Mouse (Mus musculus): Measurements from ENCODE around the gene Kctd20. TPM values are rescaled to one million over a fixed set of nuclear protein-coding genes. Genes with fewer than 3 reads are reported as not detected.
"Not testable (repeated sequence)": the region's sequence is repeated elsewhere in the genome, so short reads cannot be mapped to it uniquely, and the experiment has no call there.

Gene Kctd20
- total RNA-seq, 1 experiment from 2014 or later = 83.7 TPM

DNA sequence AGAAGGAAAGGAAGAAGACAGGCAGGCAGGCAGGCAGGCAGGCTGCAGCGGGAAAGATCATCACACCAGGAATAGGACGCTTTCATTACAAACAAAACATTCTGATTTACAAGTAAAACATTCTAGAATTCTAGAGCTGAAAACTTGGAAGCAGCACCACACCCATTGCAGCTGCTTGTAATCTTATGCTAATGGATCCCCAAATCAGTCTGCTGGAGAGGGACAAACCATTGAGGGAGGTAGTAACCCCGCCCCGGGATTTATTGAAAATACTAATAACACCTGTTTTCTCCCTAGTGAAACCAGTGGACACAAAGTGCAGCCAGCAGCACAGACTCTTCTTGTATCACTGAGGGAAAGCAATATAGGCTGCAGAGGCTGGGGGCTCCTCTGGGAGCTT lies 29.3 kb downstream of the Kctd20 start:
- no peak for ATAC-seq (replicated peaks; ENCODE audit: low read depth, poor library complexity, severe bottlenecking)

DNA sequence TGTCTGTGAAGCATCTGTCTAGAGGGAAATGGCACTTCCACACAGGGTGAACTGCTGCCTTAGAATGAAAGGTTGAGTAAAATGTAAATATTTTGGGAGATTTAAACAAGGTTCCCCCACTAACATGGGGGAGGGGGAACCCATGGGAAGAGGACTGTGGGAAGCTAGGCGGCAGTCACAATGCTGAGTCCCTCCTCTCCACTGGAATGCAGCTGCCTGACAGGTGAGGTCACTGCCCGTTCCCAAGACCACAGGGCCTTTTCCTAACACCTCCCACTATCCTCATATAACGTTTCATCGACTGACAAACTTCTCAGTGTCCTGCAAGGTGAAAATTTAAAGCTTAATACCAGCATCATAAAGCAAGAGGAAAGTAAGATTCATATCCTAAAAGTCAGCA lies 30.8 kb downstream of the Kctd20 start:
- no peak for ATAC-seq (replicated peaks; ENCODE audit: low read depth, poor library complexity, severe bottlenecking)

DNA sequence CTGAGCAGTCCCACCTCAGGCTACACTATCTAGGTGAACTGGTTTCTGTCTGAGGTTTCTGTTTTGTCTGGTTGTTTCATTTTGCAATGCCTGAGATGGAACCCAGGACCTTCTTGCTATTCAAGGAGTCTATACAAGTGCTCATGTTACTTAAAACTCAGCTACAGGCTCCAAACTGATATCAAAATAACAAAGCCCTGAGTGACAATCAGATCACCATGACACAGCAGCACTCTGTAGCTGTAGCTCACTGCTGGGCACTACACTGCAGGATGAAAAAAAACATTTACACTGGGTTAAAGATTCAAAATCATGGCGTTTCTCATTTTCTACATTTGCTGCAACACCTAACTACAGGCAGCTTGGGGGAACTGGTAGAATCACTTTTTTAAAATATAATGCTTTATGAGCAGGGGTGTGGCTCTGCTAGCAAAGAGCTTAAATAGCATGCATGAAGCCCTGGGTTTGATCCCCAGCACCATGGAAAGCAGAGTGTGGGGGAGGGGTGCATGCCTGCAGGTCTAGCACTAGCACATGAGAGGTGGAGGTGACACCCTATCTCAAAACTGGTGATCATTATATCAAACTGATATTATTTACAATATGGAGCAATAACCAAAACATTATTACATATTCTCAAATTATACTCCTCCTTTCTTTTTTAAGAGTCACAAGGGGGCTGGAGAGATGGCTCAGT lies 33.1 kb downstream of the Kctd20 start:
- ATAC-seq (replicated peaks; ENCODE audit: low read depth, poor library complexity, severe bottlenecking) = no peak

DNA sequence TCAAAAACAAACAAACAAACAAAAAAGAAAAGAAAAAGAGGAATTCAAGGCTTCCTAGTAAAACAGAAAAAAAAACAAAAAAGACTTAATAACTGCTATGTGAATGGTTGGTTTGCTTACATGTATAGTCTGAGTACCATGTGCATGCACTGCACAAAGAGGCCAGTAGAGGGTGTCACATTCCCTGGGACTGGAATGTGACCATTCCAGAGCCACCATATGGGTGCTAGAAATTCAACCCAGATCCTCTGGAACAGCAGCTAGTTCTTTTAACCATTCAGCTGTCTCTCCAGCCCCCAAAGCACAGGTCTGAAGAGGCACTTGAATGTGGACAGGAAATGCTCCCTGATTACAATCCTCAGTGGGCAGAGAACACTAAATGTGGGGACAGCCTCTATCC lies 35.1 kb downstream of the Kctd20 start:
- ATAC-seq (replicated peaks; ENCODE audit: low read depth, poor library complexity, severe bottlenecking) = no peak

DNA sequence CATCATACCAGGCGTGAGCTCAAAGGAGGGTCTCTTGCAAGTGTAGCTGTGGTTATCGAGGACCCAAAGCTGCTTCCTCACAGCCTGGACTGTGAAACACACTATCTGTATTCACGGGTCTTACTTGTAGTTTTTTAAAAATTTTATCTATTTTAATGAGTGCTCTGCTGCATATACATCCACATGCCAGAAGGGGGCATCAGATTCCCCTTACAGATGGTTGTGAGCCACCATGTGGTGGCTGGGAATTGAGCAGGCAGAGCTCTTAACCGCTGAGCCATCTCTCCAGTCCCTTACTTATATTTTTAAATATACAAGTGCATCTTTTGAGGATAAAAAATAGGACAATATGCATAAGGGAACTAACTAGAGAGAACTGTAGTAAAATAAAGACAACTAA lies 36.0 kb downstream of the Kctd20 start:
- ATAC-seq (replicated peaks; ENCODE audit: low read depth, poor library complexity, severe bottlenecking) = peak; percentile 71

DNA sequence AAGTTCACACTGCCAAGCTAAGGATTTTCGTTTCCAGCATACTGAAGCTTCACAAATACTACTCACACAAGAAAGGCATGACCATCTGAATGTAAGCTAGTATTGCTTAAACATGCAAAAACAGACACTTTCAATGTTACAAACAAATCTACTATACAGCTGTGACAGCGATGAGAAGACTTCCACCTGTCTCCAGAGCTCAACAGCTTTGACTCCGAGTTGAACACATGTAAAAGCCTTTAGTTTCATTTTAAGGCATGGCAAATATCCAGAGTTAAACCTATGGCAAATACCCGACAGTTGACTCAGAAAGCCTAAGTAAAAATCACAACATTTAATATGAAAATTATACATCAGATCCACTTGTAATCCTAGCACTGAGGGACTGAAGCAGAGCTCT lies 36.5 kb downstream of the Kctd20 start:
- no peak for ATAC-seq (replicated peaks; ENCODE audit: low read depth, poor library complexity, severe bottlenecking)

DNA sequence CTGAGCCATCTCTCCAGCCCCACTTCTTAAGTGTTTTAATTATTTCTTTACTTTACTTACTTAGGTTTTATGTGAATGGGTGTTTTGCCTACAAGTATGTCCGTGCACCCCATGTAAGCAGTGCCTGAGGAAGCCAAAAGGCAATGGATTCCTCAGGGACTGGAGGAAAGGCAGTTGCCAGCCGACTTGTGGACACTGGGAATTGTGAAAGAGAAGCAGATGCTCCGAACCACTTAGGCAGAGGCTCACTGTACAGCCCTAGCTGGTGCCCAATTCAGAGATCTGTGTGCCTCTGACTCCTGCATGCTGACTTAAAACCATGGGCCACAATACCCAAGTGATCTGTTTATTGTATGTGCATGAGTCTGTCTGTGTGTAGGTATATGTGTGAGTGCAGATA lies 37.2 kb downstream of the Kctd20 start:
- ATAC-seq (replicated peaks; ENCODE audit: low read depth, poor library complexity, severe bottlenecking) = no peak

DNA sequence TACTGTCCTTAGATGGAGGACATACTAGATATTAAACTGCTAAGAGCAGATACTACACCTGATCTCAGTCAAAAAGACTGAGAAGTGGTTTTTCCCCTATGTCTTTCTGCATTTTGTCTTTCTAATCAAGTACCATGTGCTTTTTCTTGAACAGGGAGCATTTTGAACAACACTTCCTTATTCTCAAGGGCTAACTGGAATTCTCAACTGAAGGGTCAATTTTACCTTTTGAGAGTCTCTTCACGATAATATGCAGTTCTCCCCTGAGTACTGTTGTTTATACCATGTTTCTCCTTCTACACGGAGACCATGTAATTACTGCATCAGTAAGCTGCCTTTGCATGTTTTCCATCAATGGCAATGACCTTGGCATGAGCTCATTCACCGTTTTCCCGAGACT lies 38.3 kb downstream of the Kctd20 start:
- no peak for ATAC-seq (replicated peaks; ENCODE audit: low read depth, poor library complexity, severe bottlenecking)

DNA sequence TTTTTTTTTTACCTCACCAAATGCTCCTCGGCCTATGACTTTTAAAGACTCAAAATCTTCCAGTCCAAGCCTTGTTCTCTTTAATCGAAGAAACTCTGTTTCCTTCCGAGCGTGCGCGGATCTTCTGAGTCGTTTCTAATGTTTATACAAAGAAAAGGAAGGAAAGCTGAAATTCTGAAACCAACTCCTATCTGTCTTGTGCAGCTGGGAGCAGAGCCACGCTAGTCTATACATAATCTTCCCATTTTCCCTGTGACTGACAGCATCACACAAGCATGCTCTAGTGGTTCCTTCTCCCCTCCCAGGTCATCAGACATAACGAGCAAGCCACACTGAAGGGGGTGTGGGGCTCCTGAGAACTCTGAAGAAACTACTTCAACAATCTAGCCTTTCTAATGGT lies 39.5 kb downstream of the Kctd20 start:
- ATAC-seq (replicated peaks; ENCODE audit: low read depth, poor library complexity, severe bottlenecking) = 0 out of 2 replicates have a peak, but pooled peaks have one; percentile 36

DNA sequence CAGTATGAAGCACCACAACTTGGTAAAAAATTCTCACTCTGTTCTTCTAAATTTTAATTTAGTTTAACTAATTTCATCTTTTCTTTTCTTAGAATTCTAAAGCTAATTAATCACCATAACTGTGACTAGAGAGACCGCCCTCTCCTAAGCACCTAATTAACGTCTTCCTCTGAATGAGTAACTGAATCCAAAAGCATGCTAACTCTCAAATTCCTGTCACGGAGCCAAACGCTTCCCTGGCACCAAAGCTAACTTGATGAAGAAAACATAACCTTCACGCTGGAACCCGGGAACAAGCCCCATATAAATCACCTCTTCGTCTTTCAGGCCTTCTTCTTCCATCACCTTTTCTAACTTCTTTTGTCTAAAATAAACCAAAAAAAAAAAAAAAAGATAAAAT lies 40.4 kb downstream of the Kctd20 start:
- ATAC-seq (replicated peaks; ENCODE audit: low read depth, poor library complexity, severe bottlenecking) = no peak

DNA sequence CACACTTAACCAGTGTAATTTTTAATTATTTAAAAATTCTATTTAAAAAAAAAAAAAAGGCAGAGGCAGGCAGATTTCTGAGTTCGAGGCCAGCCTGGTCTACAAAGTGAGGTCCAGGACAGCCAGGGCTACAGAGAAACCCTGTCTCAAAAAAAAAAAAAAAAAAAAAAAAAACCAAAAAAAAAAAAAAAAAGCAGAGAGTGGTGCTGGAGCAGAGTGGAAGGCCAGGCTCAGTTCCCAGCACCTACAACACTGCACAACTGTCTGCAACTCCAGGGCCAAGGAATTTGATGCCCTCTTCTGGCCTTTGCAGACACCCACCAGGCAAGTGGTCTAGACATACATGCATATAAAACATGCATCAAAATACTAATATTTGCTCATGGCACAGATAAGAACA lies 41.3 kb downstream of the Kctd20 start:
- not testable (repeated sequence) for ATAC-seq (replicated peaks; ENCODE audit: low read depth, poor library complexity, severe bottlenecking)

DNA sequence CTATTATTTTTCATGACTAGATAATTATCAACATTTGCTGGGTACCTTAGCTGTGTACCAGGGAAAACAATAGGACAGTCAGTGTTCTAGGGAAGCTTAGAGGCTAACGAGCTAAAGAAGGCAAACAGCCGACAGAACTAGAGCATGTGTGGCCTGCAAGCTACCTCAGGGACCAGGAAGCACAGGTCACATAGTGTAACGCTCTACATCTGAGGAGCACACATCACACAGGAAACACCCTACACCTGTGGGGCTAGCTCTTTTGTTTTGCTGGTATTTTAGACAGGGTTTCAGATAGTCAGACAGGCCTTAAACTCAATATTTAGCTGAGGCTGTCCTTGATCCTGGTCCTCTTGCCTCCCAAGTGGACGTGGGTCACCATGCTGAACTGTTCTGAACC lies 42.9 kb downstream of the Kctd20 start:
- ATAC-seq (replicated peaks; ENCODE audit: low read depth, poor library complexity, severe bottlenecking) = no peak

DNA sequence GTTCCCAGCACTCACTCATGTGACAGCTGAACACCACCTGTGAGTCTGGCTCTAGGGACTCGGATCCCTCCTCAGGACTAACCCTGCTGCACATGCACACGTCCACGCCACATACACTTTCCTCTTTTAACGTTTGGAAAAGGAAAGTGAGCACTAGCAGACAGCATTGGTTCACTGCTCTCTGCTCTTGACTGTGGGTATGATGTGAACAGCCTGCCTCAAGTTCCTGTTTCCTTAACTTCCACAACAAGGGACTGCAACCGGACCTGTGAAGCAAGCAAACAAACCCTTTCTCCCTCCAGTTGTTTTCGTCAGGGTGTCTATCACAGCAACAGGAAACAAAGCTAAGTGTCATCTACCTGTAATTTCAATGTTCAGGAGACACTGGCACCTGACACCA lies 48.7 kb downstream of the Kctd20 start:
- no peak for ATAC-seq (replicated peaks; ENCODE audit: low read depth, poor library complexity, severe bottlenecking)

DNA sequence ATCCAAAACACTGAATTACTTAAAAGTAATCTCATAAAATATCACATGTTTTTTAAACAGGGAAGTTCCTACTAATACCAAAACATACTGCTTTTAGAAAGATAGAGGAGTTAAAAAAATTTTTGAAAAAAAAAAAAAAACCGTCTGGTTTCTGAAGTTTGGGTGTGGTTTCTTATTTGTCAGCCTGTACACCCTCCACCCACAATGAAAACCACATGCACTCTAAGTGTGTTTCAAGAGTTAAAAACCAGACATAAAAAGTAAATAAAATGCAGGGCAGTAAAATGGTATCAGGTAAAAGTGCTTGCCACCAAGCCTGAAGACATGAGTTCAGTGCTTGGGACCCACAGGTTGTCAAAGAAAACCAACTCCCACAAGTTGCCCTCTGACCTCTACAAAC lies 52.0 kb downstream of the Kctd20 start:
- ATAC-seq (replicated peaks; ENCODE audit: low read depth, poor library complexity, severe bottlenecking) = no peak

DNA sequence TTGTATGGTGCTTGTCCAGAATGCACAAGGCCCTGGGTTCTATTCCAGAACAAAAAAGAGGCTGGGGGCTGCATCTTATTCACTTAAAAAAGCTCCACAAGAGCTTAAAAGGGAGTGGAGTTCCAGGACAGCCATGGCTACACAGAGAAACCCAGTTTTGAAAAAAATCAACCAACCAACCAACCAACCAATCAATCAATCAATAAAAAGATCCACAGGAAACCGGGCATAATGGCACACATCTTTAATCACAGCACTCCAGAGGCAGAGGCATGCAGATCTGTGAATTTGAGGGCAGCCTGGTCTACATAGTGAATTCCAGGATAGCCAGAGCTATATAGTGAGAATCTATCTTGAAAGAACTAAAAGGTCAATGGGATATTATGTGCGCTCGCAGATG lies 53.3 kb downstream of the Kctd20 start:
- no peak for ATAC-seq (replicated peaks; ENCODE audit: low read depth, poor library complexity, severe bottlenecking)

DNA sequence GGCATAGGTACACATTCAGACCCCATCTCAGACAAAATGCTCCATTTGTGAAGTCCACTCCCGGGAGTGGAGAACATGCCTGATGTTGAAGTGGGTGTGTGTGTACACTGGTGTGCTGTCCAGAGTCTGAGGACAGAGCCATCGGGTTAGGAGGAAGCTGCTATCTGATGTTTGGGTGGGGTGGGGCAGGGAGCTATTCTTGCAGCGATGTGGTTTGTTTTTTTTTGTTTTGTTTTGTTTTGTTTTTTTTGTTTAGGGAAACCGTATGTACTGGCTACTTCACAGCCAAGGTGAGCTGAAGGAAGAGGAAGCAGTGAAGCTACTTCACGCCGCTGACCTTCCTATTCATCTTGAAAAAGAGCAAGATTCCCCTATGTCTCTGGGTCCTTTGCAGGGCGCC lies 55.1 kb downstream of the Kctd20 start:
- ATAC-seq (replicated peaks; ENCODE audit: low read depth, poor library complexity, severe bottlenecking) = no peak

DNA sequence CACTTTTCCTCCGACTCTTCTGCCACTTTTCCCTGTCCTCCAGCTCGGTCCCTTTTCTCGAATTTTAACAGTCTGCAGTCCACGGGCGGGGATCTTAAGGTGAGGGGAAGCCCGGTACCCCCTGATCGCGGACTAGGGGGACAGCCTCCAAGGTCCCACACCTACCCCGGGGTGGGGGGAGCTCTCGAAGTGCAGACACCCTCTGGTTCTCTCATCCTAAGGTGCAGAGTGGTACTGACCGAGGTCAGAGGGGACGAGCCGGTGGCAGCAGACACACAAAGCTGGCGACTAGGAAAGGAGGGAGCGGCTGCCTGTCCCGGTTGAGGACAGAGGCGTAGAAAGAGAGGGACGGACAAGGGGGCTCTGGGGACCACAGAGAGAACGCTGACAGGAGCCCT lies 55.5 kb downstream of the Kctd20 start:
- ATAC-seq (replicated peaks; ENCODE audit: low read depth, poor library complexity, severe bottlenecking) = peak; percentile 7; the same call in 1 of the 2 replicates

DNA sequence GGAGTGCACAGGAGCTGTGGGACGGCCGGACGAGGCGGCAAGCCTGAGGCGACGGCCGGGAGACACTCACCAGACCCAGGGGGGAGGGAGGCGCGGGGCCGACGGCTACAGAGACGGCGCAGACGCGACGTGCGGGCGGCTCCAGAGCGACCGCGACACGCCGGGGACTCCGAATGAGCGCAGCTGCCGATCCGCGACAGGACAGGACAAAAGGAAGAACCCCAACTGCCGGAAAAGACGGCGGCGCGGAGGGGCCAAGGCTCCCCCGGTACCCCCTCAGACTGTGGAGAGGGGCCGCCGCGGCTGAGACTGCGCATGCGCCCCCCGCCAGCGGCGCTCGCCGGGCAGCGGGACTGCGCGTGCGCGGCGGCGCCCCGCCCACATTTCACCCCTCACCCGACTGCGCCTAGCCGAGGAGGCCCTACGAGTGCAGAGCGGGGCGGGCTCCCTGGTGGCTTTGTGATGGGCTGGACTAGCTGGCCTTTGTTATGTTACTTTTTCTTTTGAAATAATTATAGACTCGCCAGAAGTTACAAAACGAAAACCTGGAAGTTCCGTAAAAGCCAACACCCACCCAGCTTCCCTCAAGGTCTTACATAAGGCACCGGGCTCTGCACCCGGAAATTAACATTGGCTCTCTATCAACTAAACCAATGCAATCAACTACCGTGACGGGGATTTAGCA lies 56.0 kb downstream of the Kctd20 start, which contains the start of gene Stk38:
TSS of gene Stk38 (minus strand) at position 355 of the 685 bp plus-strand sequence.
- ATAC-seq (replicated peaks; ENCODE audit: low read depth, poor library complexity, severe bottlenecking) = peak; percentile 75

DNA sequence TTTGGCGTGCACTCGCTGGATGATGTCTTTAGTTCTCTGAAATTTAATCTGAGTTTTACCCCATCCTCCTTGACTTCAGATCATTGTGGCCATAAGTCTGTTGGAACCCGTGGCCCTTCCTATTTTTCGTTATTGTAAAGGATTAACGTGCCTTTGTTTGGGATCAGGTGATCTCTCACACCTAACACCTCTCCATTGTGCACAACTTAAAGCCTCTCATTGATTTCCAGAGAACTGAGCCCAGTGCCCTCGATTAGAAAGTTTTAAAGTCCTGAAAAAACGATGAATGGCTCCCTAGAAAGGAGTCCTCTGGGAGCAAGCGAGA lies 56.5 kb downstream of the Kctd20 start:
- ATAC-seq (replicated peaks; ENCODE audit: low read depth, poor library complexity, severe bottlenecking) = no peak

DNA sequence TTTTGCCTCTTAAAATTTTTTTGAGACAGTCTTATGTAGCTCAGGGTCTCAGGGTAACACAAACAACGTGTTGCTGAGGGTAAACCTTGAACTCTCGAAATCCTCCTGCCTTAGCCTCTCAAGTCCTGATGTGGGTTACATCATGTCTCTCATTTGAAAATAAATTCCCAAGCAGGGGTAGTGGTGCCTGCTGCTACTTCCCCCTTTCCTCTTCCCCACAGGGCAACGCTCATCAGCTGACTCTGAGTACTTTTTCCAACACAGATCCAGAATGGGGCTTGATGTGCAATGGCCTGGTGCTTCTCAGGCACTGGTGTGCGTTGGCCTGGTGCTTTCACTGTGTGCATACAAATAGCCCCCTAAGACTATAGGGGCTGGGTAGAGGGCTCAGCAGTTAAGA lies 57.4 kb downstream of the Kctd20 start:
- ATAC-seq (replicated peaks; ENCODE audit: low read depth, poor library complexity, severe bottlenecking) = peak; percentile 13; the same call in 1 of the 2 replicates

DNA sequence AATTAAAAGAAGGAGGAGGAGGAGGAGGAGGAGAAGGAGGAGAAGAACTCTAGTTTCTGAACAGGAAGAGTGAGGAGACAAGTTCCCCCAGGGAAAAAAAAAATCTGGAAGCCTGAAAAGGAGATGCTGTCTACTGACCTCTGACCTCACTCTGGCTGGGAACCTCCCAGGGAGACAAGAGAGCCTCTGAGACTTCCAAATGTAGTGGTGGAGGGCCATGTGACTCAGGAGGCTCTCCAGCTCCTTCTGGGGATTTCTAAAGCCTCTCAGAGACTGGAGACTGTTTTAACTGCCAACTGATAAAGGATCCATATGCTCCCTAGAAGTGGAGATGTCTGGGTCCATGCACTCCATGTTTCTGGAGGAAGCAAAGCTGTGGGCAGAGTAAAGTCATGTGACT lies 62.5 kb downstream of the Kctd20 start:
- ATAC-seq (replicated peaks; ENCODE audit: low read depth, poor library complexity, severe bottlenecking) = no peak

DNA sequence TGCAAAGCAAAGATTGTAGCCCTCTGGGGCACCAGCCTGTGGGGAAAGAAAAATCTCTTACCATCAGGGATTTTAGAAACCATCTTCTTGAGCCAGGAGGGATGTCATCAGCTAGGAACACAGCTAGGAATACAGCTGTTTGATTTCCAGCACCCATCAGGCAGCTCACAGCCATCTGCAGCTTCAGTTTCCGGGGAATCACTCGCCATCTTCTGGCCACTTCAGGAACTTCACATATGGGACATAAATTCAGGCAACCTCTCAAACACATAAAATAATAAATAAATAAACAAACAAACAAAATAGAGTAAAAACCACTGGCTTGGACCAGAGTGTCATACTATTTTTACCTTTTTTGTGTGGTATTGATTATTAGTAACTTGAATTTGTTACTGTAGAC lies 63.9 kb downstream of the Kctd20 start:
- ATAC-seq (replicated peaks; ENCODE audit: low read depth, poor library complexity, severe bottlenecking) = peak; percentile 68; the same call in 1 of the 2 replicates
